Mouse (Mus musculus) forebrain, embryonic 12.5 days (tissue): ENCODE data around the gene Kcnd1. TPM values are rescaled to one million over a fixed set of nuclear protein-coding genes. Genes with fewer than 3 reads are reported as not detected.
"Not testable (repeated sequence)": the region's sequence is repeated elsewhere in the genome, so short reads cannot be mapped to it uniquely, and the experiment has no call there.

Experiments
- ATAC-seq: fragments of 200-750 bp; cut with Nextera tagmentation; 2 replicates; pipeline ENCODE4 v1.8.0; 2017; ENCODE audit warnings: moderate TSS enrichment; ENCODE audit not compliant: low FRiP score
- H3K27ac ChIP-seq: fragments of 300-500 bp; sonication (generic); 2 replicates; pipeline ENCODE4 v1.5.1; 2016; ENCODE audit warnings: mild to moderate bottlenecking
- H3K27me3 ChIP-seq: fragments of 300-500 bp; sonication (generic); 2 replicates; pipeline ENCODE4 v1.6.1; 2016; ENCODE audit warnings: mild to moderate bottlenecking
- H3K36me3 ChIP-seq: fragments of 300-500 bp; sonication (generic); replicated peaks from 2 replicates; pipeline ENCODE4 v1.6.1; 2016; ENCODE audit warnings: mild to moderate bottlenecking
- H3K4me1 ChIP-seq: fragments of 300-500 bp; sonication (generic); 2 replicates; pipeline ENCODE4 v1.6.1; 2016
- H3K4me2 ChIP-seq: fragments of 300-500 bp; sonication (generic); 2 replicates; pipeline ENCODE4 v1.6.1; 2016; ENCODE audit warnings: mild to moderate bottlenecking, moderate library complexity
- H3K4me3 ChIP-seq: fragments of 300-500 bp; sonication (generic); replicated peaks from 2 replicates; pipeline ENCODE4 v1.5.1; 2016; ENCODE audit warnings: mild to moderate bottlenecking
- H3K9ac ChIP-seq: fragments of 300-500 bp; sonication (generic); 2 replicates; pipeline ENCODE4 v1.6.1; 2016; ENCODE audit warnings: mild to moderate bottlenecking
- H3K9me3 ChIP-seq: fragments of 300-500 bp; sonication (generic); 2 replicates; pipeline ENCODE4 v1.6.1; 2016
- WGBS: fragments of 180-500 bp; shearing (Covaris S2); methylation state at CpG from one replicate; pipeline ENCODE4 v1.1.7; 2016; 5-methylcytosine and 5-hydroxymethylcytosine counted together
- polyA plus RNA-seq: library from polyadenylated mRNA; unstranded; fragments of >200 nt; fragmentation: Nextera tagmentation; extraction: Ambion mirVana; gene quantifications from 2 replicates; pipeline ENCODE4 v1.2.1, GENCODE M21; 2016

The Kcnd1 gene
- polyA plus RNA-seq, 1 experiment from 2014 or later: 0.95 TPM

GRCm38 (mm10) chrX:7797327-7797726 lies 24.8 kb upstream of the Kcnd1 start:
- Histone ChIP-seq H3K4me1 (no peaks in the 10 kb centered on the region), H3K4me3 (no peak overlapping the region), H3K27me3 (no peaks in the 10 kb centered on the region), H3K36me3 (peaks cover 14% of the 10 kb centered on the region), H3K27ac (no peak overlapping the region), H3K4me2 (no peak overlapping the region), H3K9me3 (no peaks in the 10 kb centered on the region), H3K9ac (no peak overlapping the region)
- ATAC-seq: no peak
- WGBS: 85% methylated on average over 3 of the region's 3 CpGs

- not testable (repeated sequence) for H3K4me1 ChIP-seq, H3K27ac ChIP-seq, ATAC-seq, H3K9ac ChIP-seq, H3K9me3 ChIP-seq, H3K27me3 ChIP-seq, H3K4me2 ChIP-seq, H3K4me3 ChIP-seq
- peaks cover 40% of the 10 kb centered on the region for H3K36me3 ChIP-seq
- 91% methylated on average over 2 of the region's 2 CpGs for WGBS
Observed at GRCm38 (mm10) chrX:7802157-7802556, 19.9 kb upstream of the Kcnd1 start.

- not testable (repeated sequence) for H3K4me3 ChIP-seq, ATAC-seq, H3K9me3 ChIP-seq, H3K4me2 ChIP-seq, H3K27ac ChIP-seq, H3K4me1 ChIP-seq, H3K9ac ChIP-seq, H3K27me3 ChIP-seq
- WGBS: 54% methylated on average over 8 of the region's 8 CpGs
- peaks cover 45% of the 10 kb centered on the region for H3K36me3 ChIP-seq
Observed at GRCm38 (mm10) chrX:7815016-7815415, 7.1 kb upstream of the Kcnd1 start.

GRCm38 (mm10) chrX:7837146-7837545 lies 15.1 kb downstream of the Kcnd1 start:
- H3K4me1 ChIP-seq: no peaks in the 10 kb centered on the region
- ATAC-seq: no peak
- 80% methylated on average over 1 of the region's 1 CpGs for WGBS
- H3K9ac ChIP-seq: no peak overlapping the region
- H3K36me3 ChIP-seq: no peaks in the 10 kb centered on the region
- H3K9me3 ChIP-seq: no peaks in the 10 kb centered on the region
- no peaks in the 10 kb centered on the region for H3K27me3 ChIP-seq
- no peak overlapping the region for H3K4me2 ChIP-seq
- H3K4me3 ChIP-seq: no peak overlapping the region
- H3K27ac ChIP-seq: no peak overlapping the region

GRCm38 (mm10) chrX:7840842-7841162 lies 18.7 kb downstream of the Kcnd1 start:
- no peaks in the 10 kb centered on the region for H3K36me3 ChIP-seq
- no peaks in the 10 kb centered on the region for H3K9me3 ChIP-seq
- H3K4me2 ChIP-seq: peak overlapping the region; percentile 49
- no peak overlapping the region for H3K27ac ChIP-seq
- ATAC-seq: no peak
- H3K4me3 ChIP-seq: peak overlapping the region; percentile 82
- H3K27me3 ChIP-seq: no peaks in the 10 kb centered on the region
- no peak overlapping the region for H3K9ac ChIP-seq
- WGBS: 12% methylated on average over 7 of the region's 7 CpGs
- peaks cover 18% of the 10 kb centered on the region for H3K4me1 ChIP-seq

- WGBS: 7% methylated on average over 73 of the region's 74 CpGs
- peak within 1 kb of the TSS; percentile 87 for H3K27ac ChIP-seq
- peaks cover 18% of the 10 kb centered on the region for H3K4me1 ChIP-seq
- peak within 1 kb of the TSS; percentile 82 for H3K4me3 ChIP-seq
- H3K36me3 ChIP-seq: no peaks in the 10 kb centered on the region; the same call in 1 of the 2 replicates
- peak; percentile 99 for ATAC-seq
- no peaks in the 10 kb centered on the region for H3K9me3 ChIP-seq
- H3K9ac ChIP-seq: peak within 1 kb of the TSS; percentile 84
- no peaks in the 10 kb centered on the region for H3K27me3 ChIP-seq
- H3K4me2 ChIP-seq: peak within 1 kb of the TSS; percentile 73
Observed at GRCm38 (mm10) chrX:7841163-7842162, 19.4 kb downstream of the Kcnd1 start, which contains the start of gene Otud5. Gene Otud5, plus strand, starts transcription at chrX:7841364.

- Histone ChIP-seq H3K9me3 (no peaks in the 10 kb centered on the region), H3K4me1 (peaks cover 18% of the 10 kb centered on the region), H3K9ac (peak overlapping the region; percentile 84), H3K36me3 (no peaks in the 10 kb centered on the region; the same call in 1 of the 2 replicates), H3K4me3 (peak overlapping the region; percentile 82), H3K4me2 (peak overlapping the region; percentile 73), H3K27me3 (no peaks in the 10 kb centered on the region), H3K27ac (peak overlapping the region; percentile 87)
- ATAC-seq: no peak
- WGBS: 10% methylated on average over 41 of the region's 42 CpGs
Observed at GRCm38 (mm10) chrX:7842318-7842717, 20.2 kb downstream of the Kcnd1 start.

GRCm38 (mm10) chrX:7847845-7848244 lies 25.8 kb downstream of the Kcnd1 start:
- 80% methylated on average over 2 of the region's 2 CpGs for WGBS

GRCm38 (mm10) chrX:7854578-7854977 lies 32.5 kb downstream of the Kcnd1 start:
- WGBS: 54% methylated on average over 2 of the region's 2 CpGs
- Histone ChIP-seq H3K9ac (no peak overlapping the region), H3K4me2 (no peak overlapping the region), H3K27me3 (no peaks in the 10 kb centered on the region), H3K36me3 (peaks cover 7% of the 10 kb centered on the region; the same call in 1 of the 2 replicates), H3K4me1 (no peaks in the 10 kb centered on the region), H3K9me3 (no peaks in the 10 kb centered on the region), H3K27ac (no peak overlapping the region), H3K4me3 (no peak overlapping the region)
- ATAC-seq: no peak

More at GRCm38 (mm10) chrX:7847845-7848244, 25.8 kb downstream of the Kcnd1 start:
- no peaks in the 10 kb centered on the region; the same call in none of the 2 replicates for H3K36me3 ChIP-seq
- no peak overlapping the region for H3K27ac ChIP-seq
- H3K4me1 ChIP-seq: peaks cover 15% of the 10 kb centered on the region
- no peak overlapping the region for H3K4me2 ChIP-seq
- no peak overlapping the region for H3K4me3 ChIP-seq
- no peaks in the 10 kb centered on the region for H3K9me3 ChIP-seq
- no peak overlapping the region for H3K9ac ChIP-seq
- no peaks in the 10 kb centered on the region for H3K27me3 ChIP-seq
- no peak for ATAC-seq

- no peak overlapping the region for H3K27ac ChIP-seq
- WGBS: 79% methylated on average over 3 of the region's 3 CpGs
- no peak overlapping the region for H3K9ac ChIP-seq
- no peaks in the 10 kb centered on the region for H3K4me1 ChIP-seq
- no peaks in the 10 kb centered on the region for H3K27me3 ChIP-seq
- ATAC-seq: no peak
- H3K4me2 ChIP-seq: no peak overlapping the region
- no peaks in the 10 kb centered on the region for H3K9me3 ChIP-seq
- H3K36me3 ChIP-seq: peaks cover 7% of the 10 kb centered on the region; the same call in 1 of the 2 replicates
- no peak overlapping the region for H3K4me3 ChIP-seq
Observed at GRCm38 (mm10) chrX:7859191-7859753, 37.2 kb downstream of the Kcnd1 start.

GRCm38 (mm10) chrX:7863181-7863580 lies 41.1 kb downstream of the Kcnd1 start:
- Histone ChIP-seq H3K9ac (no peak overlapping the region), H3K4me2 (no peak overlapping the region), H3K4me3 (no peak overlapping the region), H3K9me3 (no peaks in the 10 kb centered on the region), H3K36me3 (peaks cover 12% of the 10 kb centered on the region; the same call in 1 of the 2 replicates), H3K27me3 (no peaks in the 10 kb centered on the region), H3K27ac (no peak overlapping the region), H3K4me1 (no peaks in the 10 kb centered on the region)
- WGBS: 81% methylated on average over 1 of the region's 1 CpGs
- no peak for ATAC-seq

- Histone ChIP-seq H3K36me3 (peaks cover 9% of the 10 kb centered on the region; the same call in 1 of the 2 replicates), H3K9me3 (no peaks in the 10 kb centered on the region), H3K4me3 (no peak overlapping the region), H3K27ac (no peak overlapping the region), H3K27me3 (no peaks in the 10 kb centered on the region), H3K4me1 (peaks cover 1% of the 10 kb centered on the region; the same call in 1 of the 2 replicates), H3K4me2 (no peak overlapping the region), H3K9ac (no peak overlapping the region)
- no peak for ATAC-seq
- WGBS: 77% methylated on average over 3 of the region's 3 CpGs
Observed at GRCm38 (mm10) chrX:7864551-7864950, 42.5 kb downstream of the Kcnd1 start.
